Mouse (Mus musculus): ENCODE data around the gene Adipor2. TPM values are rescaled to one million over a fixed set of nuclear protein-coding genes. Genes with fewer than 3 reads are reported as not detected.

Gene Adipor2
- polyA plus RNA-seq, 1 experiment from 2014 or later = 35.2 TPM

DNA sequence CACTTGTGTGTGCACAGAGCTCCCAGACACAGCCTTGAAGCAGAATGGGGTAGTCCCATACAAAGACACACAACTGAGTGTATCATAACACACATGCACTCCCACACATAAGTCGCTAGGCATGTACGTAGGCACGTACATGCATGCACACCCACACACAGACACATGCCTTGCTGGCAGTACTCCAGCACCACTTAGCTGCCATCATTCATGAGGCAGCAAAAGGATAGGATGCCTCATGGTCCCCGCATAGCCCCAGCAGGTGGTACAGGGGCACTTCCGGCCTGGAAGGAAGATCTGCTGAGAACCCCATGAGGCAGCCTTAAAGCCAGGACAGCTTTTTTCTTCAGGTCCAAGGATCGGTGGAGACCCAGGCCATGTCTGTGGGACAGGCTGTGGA, 91.5 kb downstream of the Adipor2 start:
- Histone ChIP-seq H3K27ac (ENCODE audit: low read length) (no peak overlapping the region), H3K27me3 (ENCODE audit: control insufficient read depth, insufficient read depth, low read depth, low read length) (peaks cover 28% of the 10 kb centered on the region), H3K4me1 (ENCODE audit: control insufficient read depth, low read depth, low read length) (no peaks in the 10 kb centered on the region), H3K4me2 (ENCODE audit: low read depth, low read length) (no peak overlapping the region), H3K4me3 (ENCODE audit: low read depth, low read length) (no peak overlapping the region), H3K9me3 (replicated peaks; ENCODE audit: control insufficient read depth, low read length) (no peaks in the 10 kb centered on the region), H3K9ac (ENCODE audit: low read depth, low read length) (no peak overlapping the region), H3K36me3 (ENCODE audit: control insufficient read depth, insufficient read depth) (no peaks in the 10 kb centered on the region)
- no peak for ATAC-seq (ENCODE audit: low read depth)
- WGBS (ENCODE audit: insufficient replicate concordance) = 62% methylated on average over 6 of the region's 6 CpGs

DNA sequence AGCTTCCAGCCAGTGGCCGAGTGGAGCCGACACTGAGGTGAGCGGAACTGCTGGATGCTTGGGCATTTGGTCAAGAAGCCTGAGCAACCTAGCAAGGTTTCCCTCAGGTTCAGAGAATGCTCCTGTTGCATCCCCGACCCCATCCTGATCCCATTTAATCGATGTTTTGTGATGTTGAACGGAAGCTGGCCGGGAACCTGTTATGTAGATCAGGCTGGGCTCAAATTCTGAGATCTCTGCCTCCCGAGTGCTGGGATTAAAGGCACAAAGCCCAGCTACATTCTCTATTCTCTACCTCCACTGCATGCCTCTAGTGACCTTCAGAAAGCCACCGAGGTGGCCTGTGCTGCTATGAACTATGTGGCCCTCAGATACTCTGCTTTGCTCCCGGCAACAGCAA, 92.7 kb downstream of the Adipor2 start:
- H3K27me3 ChIP-seq (ENCODE audit: control insufficient read depth, insufficient read depth, low read depth, low read length) = peaks cover 16% of the 10 kb centered on the region
- H3K4me3 ChIP-seq (ENCODE audit: low read depth, low read length) = no peak overlapping the region
- H3K27ac ChIP-seq (ENCODE audit: low read length) = no peak overlapping the region
- no peak overlapping the region for H3K9ac ChIP-seq (ENCODE audit: low read depth, low read length)
- no peaks in the 10 kb centered on the region for H3K9me3 ChIP-seq (replicated peaks; ENCODE audit: control insufficient read depth, low read length)
- H3K36me3 ChIP-seq (ENCODE audit: control insufficient read depth, insufficient read depth) = no peaks in the 10 kb centered on the region
- WGBS (ENCODE audit: insufficient replicate concordance) = 50% methylated on average over 10 of the region's 10 CpGs
- no peak for ATAC-seq (ENCODE audit: low read depth)
- H3K4me2 ChIP-seq (ENCODE audit: low read depth, low read length) = no peak overlapping the region
- no peaks in the 10 kb centered on the region for H3K4me1 ChIP-seq (ENCODE audit: control insufficient read depth, low read depth, low read length)

DNA sequence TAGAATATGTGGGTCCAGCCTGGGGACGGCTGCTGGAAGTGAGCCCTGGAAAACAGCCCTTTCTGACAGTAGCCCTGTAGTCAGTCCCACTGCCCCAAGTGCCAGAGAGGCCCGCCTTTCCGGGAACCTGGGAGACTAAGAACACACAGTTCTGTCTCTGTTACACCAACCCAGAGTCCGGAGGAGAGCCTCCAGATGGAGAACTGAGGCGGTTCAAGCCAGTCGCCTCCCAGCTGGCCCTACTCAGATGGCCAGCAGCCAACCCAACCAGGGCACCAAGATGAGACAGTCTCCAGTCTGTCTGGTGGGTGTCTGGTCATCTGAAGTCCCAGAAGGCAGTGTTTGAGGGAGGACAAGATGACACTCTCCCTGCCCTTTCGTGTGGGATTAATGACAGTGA, 95.8 kb downstream of the Adipor2 start:
- Histone ChIP-seq H3K27me3 (ENCODE audit: control insufficient read depth, insufficient read depth, low read depth, low read length) (0 out of 2 replicates have a peak, but pooled peaks cover 2% of the 10 kb centered on the region), H3K4me1 (ENCODE audit: control insufficient read depth, low read depth, low read length) (no peaks in the 10 kb centered on the region), H3K36me3 (ENCODE audit: control insufficient read depth, insufficient read depth) (no peaks in the 10 kb centered on the region), H3K9me3 (replicated peaks; ENCODE audit: control insufficient read depth, low read length) (no peaks in the 10 kb centered on the region), H3K27ac (ENCODE audit: low read length) (no peak overlapping the region), H3K4me2 (ENCODE audit: low read depth, low read length) (no peak overlapping the region), H3K9ac (ENCODE audit: low read depth, low read length) (no peak overlapping the region), H3K4me3 (ENCODE audit: low read depth, low read length) (no peak overlapping the region)
- no peak for ATAC-seq (ENCODE audit: low read depth)
- WGBS (ENCODE audit: insufficient replicate concordance) = 56% methylated on average over 7 of the region's 7 CpGs

DNA sequence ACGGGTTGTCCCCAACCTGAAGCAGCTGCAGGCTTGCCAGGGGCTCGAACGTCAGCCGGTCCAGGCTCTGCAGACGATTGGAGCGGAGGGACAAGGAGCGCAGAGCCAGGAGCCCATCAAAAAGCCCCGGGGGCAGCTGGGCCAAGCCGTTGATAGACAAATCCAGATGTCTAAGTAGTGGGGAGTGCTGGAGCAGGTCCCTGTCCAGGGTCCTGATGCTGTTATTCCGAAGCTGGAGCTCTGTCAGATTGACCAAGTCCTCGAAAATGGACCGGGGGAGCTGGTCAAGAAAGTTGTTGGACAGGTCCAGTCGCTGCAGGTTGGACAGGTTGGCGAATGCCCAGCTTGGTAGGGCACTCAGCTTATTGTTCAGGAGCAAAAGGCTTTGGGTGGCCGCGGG, 97.0 kb downstream of the Adipor2 start:
- Histone ChIP-seq H3K36me3 (ENCODE audit: control insufficient read depth, insufficient read depth) (no peaks in the 10 kb centered on the region), H3K4me3 (ENCODE audit: low read depth, low read length) (no peak overlapping the region), H3K4me2 (ENCODE audit: low read depth, low read length) (no peak overlapping the region), H3K9me3 (replicated peaks; ENCODE audit: control insufficient read depth, low read length) (no peaks in the 10 kb centered on the region), H3K27me3 (ENCODE audit: control insufficient read depth, insufficient read depth, low read depth, low read length) (no peaks in the 10 kb centered on the region), H3K4me1 (ENCODE audit: control insufficient read depth, low read depth, low read length) (no peaks in the 10 kb centered on the region), H3K27ac (ENCODE audit: low read length) (no peak overlapping the region), H3K9ac (ENCODE audit: low read depth, low read length) (no peak overlapping the region)
- WGBS (ENCODE audit: insufficient replicate concordance) = 35% methylated on average over 16 of the region's 16 CpGs
- no peak for ATAC-seq (ENCODE audit: low read depth)

DNA sequence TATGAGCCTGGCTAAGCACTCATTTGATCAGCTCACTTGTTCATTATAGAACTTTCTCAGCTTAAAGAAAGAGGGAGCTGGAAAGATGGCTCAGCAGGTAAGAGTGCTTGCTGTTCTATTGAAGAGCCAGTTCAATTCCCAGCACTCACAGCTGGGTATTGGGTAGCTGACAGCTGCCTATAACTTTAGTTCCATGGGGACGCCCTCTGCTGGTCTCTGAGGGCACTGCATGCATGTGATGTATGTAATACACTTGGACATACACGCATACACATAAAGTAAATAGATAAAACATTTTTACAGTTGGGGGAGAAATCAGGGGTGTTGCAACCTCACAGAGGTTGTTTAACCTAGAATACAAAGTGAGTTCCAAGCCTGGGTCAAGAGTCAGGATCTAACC, 98.1 kb downstream of the Adipor2 start:
- no peak overlapping the region for H3K4me3 ChIP-seq (ENCODE audit: low read depth, low read length)
- no peak for ATAC-seq (ENCODE audit: low read depth)
- H3K9me3 ChIP-seq (replicated peaks; ENCODE audit: control insufficient read depth, low read length) = no peaks in the 10 kb centered on the region
- no peak overlapping the region for H3K9ac ChIP-seq (ENCODE audit: low read depth, low read length)
- no peaks in the 10 kb centered on the region for H3K36me3 ChIP-seq (ENCODE audit: control insufficient read depth, insufficient read depth)
- no peak overlapping the region for H3K27ac ChIP-seq (ENCODE audit: low read length)
- H3K4me2 ChIP-seq (ENCODE audit: low read depth, low read length) = no peak overlapping the region
- no peaks in the 10 kb centered on the region for H3K27me3 ChIP-seq (ENCODE audit: control insufficient read depth, insufficient read depth, low read depth, low read length)
- H3K4me1 ChIP-seq (ENCODE audit: control insufficient read depth, low read depth, low read length) = no peaks in the 10 kb centered on the region
- 54% methylated on average over 2 of the region's 2 CpGs for WGBS (ENCODE audit: insufficient replicate concordance)

DNA sequence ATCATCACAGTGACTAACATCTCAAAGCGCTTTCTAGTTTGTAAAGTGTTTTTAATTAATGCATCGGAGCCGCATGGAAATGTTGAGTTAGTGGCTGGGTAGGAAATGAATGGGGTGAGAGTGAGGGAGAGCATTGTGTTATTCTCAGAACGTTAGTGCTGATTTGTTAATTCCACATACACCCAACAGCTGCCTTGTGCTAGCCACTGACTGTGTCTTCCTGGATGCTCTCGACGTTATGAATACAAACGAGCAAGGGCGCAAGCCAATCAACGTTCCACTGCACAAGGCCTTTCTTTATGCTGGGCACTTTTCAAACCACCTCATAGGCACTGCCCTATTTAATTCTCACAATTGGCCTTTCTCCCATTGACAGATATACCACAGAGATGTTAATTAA, 98.8 kb downstream of the Adipor2 start:
- Histone ChIP-seq H3K9ac (ENCODE audit: low read depth, low read length) (no peak overlapping the region), H3K4me1 (ENCODE audit: control insufficient read depth, low read depth, low read length) (no peaks in the 10 kb centered on the region), H3K4me3 (ENCODE audit: low read depth, low read length) (no peak overlapping the region), H3K4me2 (ENCODE audit: low read depth, low read length) (no peak overlapping the region), H3K27ac (ENCODE audit: low read length) (no peak overlapping the region), H3K9me3 (replicated peaks; ENCODE audit: control insufficient read depth, low read length) (no peaks in the 10 kb centered on the region), H3K27me3 (ENCODE audit: control insufficient read depth, insufficient read depth, low read depth, low read length) (no peaks in the 10 kb centered on the region), H3K36me3 (ENCODE audit: control insufficient read depth, insufficient read depth) (no peaks in the 10 kb centered on the region)
- 78% methylated on average over 9 of the region's 9 CpGs for WGBS (ENCODE audit: insufficient replicate concordance)
- ATAC-seq (ENCODE audit: low read depth) = no peak

DNA sequence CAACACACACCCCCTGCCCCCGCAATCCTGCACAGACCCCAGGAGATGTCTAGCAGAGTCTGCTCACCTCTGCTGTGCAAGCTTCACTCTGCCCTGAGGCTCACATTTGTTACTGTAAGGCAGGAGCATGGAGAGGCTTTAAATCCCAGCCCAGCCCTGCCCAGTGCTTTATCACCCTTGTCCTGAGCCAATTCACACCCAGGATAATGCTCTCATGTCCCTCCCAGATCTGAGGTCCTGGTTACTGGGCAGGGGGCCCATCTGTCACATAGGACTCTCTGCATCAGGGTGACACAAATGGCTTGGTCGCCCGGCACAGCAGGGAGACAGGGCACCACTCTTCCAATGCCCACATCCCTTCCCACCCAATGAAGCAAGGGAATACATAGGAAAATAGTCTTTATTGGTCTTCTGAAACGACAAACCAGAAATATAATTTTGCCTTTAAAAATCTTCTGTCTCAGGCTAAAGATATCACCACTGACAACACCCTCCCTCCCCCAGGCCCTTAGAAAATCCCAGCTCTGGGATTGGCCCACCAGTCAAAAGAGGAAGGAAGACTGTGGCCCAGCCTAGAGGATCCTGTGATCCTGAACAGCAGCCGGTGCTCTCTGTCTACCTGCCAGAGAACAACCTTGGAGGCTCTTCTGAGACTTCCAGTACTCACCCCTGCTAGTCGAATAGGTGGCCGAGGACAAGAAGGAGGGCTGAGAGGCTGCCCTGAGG, 102.6 kb downstream of the Adipor2 start:
- ATAC-seq (ENCODE audit: low read depth) = no peak
- H3K27ac ChIP-seq (ENCODE audit: low read length) = no peak overlapping the region
- H3K36me3 ChIP-seq (ENCODE audit: control insufficient read depth, insufficient read depth) = no peaks in the 10 kb centered on the region
- no peak overlapping the region for H3K4me3 ChIP-seq (ENCODE audit: low read depth, low read length)
- no peak overlapping the region for H3K9ac ChIP-seq (ENCODE audit: low read depth, low read length)
- H3K4me2 ChIP-seq (ENCODE audit: low read depth, low read length) = no peak overlapping the region
- H3K27me3 ChIP-seq (ENCODE audit: control insufficient read depth, insufficient read depth, low read depth, low read length) = no peaks in the 10 kb centered on the region
- 33% methylated on average over 7 of the region's 7 CpGs for WGBS (ENCODE audit: insufficient replicate concordance)
- H3K4me1 ChIP-seq (ENCODE audit: control insufficient read depth, low read depth, low read length) = no peaks in the 10 kb centered on the region
- H3K9me3 ChIP-seq (replicated peaks; ENCODE audit: control insufficient read depth, low read length) = no peaks in the 10 kb centered on the region

DNA sequence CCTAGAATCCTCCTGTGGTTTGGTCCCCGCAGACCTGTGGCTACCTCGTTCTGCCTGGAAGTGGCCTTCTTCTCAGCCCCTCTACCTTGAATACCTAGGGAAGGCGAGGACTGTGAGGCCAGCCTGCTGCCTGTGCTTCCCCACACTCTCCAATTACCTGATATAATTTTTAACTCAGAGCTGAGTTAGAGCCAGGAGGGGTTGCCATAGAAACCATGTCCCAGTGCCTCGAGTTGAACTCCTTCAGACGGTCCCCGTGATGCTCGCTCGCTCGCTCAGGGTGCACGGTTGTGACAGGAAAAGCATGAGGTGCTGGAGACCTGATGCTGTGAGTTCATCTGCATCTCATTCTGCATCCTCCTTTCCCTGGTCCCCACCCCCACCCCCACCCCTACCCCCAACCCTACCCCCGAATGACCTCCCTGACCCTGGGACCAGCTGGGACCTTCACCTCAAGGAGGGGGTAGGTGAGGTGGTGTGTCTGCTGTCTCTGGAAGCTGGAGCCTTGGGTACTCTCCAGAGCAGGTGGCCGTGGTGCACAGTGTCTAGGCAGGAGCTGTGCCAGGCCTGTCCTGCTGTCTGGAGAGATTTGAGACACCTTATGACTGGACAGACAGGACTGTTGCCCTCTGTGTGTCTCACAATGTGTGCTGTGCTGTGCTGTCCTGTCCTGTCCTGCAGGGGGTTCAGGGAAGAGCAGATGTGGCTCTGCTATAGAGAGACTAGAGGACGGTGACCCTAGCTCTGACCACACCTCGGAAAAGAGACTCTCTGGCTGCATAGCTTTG, 103.7 kb downstream of the Adipor2 start:
- Histone ChIP-seq H3K9ac (ENCODE audit: low read depth, low read length) (no peak overlapping the region), H3K36me3 (ENCODE audit: control insufficient read depth, insufficient read depth) (no peaks in the 10 kb centered on the region), H3K27ac (ENCODE audit: low read length) (no peak overlapping the region), H3K9me3 (replicated peaks; ENCODE audit: control insufficient read depth, low read length) (no peaks in the 10 kb centered on the region), H3K27me3 (ENCODE audit: control insufficient read depth, insufficient read depth, low read depth, low read length) (no peaks in the 10 kb centered on the region), H3K4me3 (ENCODE audit: low read depth, low read length) (no peak overlapping the region), H3K4me1 (ENCODE audit: control insufficient read depth, low read depth, low read length) (no peaks in the 10 kb centered on the region), H3K4me2 (ENCODE audit: low read depth, low read length) (no peak overlapping the region)
- 57% methylated on average over 14 of the region's 14 CpGs for WGBS (ENCODE audit: insufficient replicate concordance)
- no peak for ATAC-seq (ENCODE audit: low read depth)

DNA sequence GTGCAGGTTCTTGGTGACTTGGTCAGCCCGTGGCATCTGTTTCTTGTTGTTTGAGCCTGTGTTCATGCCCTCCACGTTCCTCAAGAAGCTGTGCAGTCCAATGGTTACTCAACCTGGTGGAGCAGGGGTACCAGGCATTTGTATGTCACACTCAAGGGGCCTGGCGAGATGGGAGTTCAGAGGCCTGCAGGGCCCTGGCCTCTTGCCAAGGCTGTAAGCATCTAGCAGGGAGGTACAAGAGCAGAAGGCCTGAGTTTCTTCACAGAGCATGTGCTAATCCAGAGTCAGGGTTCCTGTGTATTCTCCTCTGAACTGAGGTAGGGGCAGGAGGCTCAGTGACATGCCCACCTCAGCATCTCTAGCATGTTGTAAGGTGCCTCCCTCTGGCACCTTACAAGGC, 104.4 kb downstream of the Adipor2 start:
- Histone ChIP-seq H3K36me3 (ENCODE audit: control insufficient read depth, insufficient read depth) (no peaks in the 10 kb centered on the region), H3K9ac (ENCODE audit: low read depth, low read length) (no peak overlapping the region), H3K4me1 (ENCODE audit: control insufficient read depth, low read depth, low read length) (no peaks in the 10 kb centered on the region), H3K9me3 (replicated peaks; ENCODE audit: control insufficient read depth, low read length) (no peaks in the 10 kb centered on the region), H3K4me3 (ENCODE audit: low read depth, low read length) (no peak overlapping the region), H3K4me2 (ENCODE audit: low read depth, low read length) (no peak overlapping the region), H3K27me3 (ENCODE audit: control insufficient read depth, insufficient read depth, low read depth, low read length) (no peaks in the 10 kb centered on the region), H3K27ac (ENCODE audit: low read length) (no peak overlapping the region)
- ATAC-seq (ENCODE audit: low read depth) = no peak
- 39% methylated on average over 3 of the region's 3 CpGs for WGBS (ENCODE audit: insufficient replicate concordance)

Data from liver, embryonic 16.5 days (tissue).